Mouse (Mus musculus) bone marrow macrophage, adult 2 months (primary cell): ENCODE data around the gene Tmem121.

ENCODE experiments used
- CTCF ChIP-seq: IDR thresholded peaks from 2 replicates; pipeline ENCODE4 v1.5.1; 2012; ENCODE audit warnings: low read depth, mild to moderate bottlenecking, low read length, moderate library complexity
- POLR2A ChIP-seq: IDR thresholded peaks from 2 replicates; pipeline ENCODE4 v1.6.1; 2012; ENCODE audit warnings: mild to moderate bottlenecking, low read depth, low read length, borderline replicate concordance

DNA sequence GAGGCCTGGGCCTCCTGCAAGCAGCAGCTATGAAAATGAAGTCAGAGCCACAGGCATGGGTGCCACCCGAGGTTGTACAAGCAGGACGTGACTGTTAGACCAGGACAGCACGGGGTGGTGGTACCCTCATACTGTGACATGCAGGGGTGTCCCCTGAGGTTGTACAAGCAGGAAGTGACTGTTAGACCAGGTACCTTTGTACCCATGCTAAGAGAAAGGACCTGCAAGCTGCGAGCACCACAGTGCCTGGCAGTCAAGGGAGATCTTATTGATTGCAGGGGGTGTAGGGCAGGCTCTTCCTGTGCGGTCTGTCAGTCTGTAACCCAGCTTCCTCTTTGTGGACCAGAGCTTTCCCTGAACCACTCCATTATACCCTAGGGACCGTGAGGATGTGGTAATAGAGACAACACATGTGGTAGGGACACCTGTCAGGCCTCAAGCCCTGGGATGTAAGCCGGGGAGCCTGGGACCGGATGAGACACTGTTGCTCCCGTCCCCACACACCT, 17.6 kb upstream of the Tmem121 start:
- no peak for TF ChIP-seq POLR2A
- TF ChIP-seq CTCF, result no peak
